Mouse (Mus musculus): ENCODE measurements around the gene Spon2. TPM values are rescaled to one million over a fixed set of nuclear protein-coding genes. Genes with fewer than 3 reads are reported as not detected.

The Spon2 gene
- total RNA-seq, 2 experiments from 2014 or later = 0.73 to 1.0 TPM

GRCm38 (mm10) chr5:33218746-33219449 lies 643 bp upstream of the Spon2 start:
- no peak for DNase-seq (ENCODE audit: low spot score in 2 of 2)

DNA sequence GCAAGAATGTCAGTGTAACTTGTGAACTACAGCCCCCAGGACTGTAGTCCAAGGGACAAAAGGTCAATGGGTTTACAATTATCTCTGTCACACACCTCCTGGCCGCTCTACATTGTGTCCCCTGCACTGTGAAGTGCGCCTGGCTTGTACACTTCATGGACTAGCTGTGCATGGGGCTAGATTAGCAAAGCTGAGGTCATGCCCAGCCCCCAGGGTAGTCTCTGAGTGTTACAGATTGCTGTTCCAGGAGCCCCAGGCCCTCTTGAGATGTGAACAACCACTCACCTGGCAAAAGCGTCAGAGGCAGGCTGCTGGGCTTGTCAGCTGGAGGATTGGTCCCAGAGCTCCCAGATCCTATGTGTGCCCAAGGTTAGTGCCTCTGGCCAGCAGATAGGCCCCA lies 592 bp downstream of the Spon2 start:
- no peak for DNase-seq (ENCODE audit: low spot score in 2 of 2)

DNA sequence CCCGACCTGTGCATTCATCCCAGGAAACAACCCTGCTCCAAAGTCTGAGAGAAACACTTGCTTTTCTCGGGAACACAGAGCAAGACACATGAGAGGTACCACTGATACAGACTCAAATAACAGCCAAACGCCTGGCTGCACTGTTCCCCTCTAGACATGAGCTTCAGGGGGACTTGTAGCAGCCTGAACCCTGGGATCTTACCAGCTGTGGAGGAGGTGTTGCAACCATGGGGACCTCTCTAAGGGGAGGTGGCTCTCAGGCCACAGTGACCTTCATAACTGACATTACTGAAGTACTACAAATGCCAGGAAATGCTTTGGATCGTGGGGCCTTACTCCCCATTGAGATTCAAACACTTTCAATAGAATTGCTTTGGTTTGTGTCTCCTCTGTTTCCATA lies 3.5 kb downstream of the Spon2 start:
- DNase-seq (ENCODE audit: low spot score in 2 of 2) = no peak

GRCm38 (mm10) chr5:33211254-33211653 lies 7.0 kb downstream of the Spon2 start:
- DNase-seq (ENCODE audit: low spot score in 2 of 2) = no peak

GRCm38 (mm10) chr5:33210515-33210914 lies 7.7 kb downstream of the Spon2 start:
- DNase-seq (ENCODE audit: low spot score in 2 of 2) = no peak

DNA sequence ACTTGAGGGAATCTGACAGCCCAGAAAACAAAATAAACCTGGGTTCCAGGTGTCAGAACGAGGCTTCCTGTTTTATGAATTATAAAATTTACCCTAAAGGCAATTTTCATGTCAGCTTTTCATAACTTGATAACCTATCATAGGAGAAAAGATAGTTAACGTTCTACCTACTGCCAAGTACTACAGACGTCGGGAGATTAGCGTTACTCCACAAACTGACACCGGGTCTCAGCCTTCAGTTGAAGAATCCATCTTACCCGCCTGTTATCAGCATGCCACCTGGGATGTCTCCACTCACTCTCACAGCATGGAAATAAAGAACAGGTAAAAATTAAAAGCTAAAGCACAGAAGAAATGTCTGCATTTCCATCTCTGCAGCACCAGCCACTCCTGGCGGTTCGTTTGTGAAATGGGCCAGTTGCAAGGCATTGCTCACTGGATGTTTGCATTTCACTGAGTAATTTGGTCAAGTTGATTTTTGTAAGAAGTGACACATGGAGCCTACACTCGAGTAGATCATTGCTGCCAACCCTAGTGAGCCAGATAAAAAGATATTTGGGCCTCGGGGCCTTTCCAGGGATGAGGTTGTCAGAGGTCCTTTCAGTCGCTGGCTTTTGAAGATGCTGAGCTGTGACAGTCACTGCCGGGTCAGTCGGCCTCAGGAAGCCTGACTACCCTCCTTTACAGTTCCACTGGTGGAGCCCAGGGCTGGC lies 9.6 kb downstream of the Spon2 start:
- no peak for DNase-seq (ENCODE audit: low spot score in 2 of 2)

GRCm38 (mm10) chr5:33207136-33207535 lies 11.1 kb downstream of the Spon2 start:
- DNase-seq (ENCODE audit: low spot score in 2 of 2) = no peak

- DNase-seq (ENCODE audit: low spot score in 2 of 2) = no peak
These were observed 11.9 kb downstream of the Spon2 start for GRCm38 (mm10) chr5:33206328-33206727.

DNA sequence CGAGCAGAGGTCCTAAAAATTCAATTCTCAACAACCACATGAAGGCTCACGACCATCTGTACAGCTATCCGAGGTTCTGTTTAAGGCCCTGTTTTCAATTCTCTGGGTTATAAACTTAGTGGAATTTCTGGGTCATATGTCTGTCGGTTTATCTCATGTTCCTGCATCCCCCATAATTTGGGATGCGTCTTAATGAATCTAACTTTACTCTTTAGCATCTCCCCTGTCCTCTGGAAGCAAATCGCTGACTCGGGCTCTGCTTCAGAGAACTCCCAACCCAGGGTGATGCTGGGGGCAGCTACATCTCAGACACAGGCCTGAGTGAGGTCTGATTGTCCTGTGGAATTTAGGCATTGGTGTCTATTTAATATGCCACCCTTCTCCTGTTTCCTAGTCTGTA lies 14.0 kb downstream of the Spon2 start:
- DNase-seq (ENCODE audit: low spot score in 2 of 2) = no peak

- peak; percentile 77 for DNase-seq (ENCODE audit: low spot score in 2 of 2)
These were observed 14.5 kb downstream of the Spon2 start for GRCm38 (mm10) chr5:33203691-33204242.

- no peak for DNase-seq (ENCODE audit: low spot score in 2 of 2)
These were observed 15.1 kb downstream of the Spon2 start for GRCm38 (mm10) chr5:33203171-33203565.

DNA sequence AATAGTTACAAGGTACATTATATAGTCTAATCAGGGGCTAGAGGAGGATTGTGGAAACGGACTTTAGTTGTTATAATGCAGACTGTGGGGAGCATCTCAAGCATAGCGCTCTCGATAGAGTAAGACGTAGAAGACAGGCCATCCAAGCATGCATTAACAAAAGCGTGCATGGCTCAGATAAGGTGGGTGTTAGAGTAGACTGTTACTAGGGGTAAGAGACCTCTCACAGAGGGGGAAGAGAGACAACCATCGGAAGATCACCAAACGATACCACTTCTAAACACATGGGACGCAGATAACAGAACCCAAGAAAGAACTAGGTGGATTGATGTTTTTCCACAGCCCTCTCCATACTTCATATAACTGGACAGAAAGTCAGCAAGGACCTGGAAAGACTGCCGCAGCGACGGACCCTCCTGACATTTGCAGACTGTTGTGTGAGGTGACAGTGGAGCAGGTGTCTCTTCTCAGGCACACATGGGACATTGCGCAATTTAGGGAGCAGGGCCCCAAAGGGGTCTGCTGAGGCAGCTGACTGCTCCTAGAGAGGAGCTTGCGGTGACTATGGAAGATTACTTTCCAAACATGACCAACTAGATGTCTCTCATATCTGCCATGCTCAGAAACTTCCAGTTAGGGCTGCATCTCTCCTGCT lies 15.6 kb downstream of the Spon2 start:
- no peak for DNase-seq (ENCODE audit: low spot score in 2 of 2)

DNA sequence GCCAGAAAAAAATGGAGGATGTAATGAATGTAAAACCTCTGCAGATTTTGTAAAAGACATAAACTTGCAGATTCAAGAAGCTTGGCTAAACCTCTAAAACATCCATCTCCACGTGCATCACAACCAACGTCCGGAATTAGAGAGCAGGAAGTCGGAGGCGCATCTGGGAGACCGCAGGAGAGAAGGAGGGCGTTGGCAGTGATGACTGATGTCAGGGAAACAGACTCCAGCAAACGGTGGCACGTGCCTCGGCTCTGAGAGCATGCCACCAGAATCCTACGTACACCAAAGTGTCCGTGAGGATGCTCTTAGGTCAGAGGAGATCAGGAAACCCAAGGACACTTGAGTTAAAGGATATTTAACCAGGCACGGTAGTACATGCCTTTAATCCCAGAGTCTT lies 16.6 kb downstream of the Spon2 start:
- no peak for DNase-seq (ENCODE audit: low spot score in 2 of 2)

GRCm38 (mm10) chr5:33200071-33200470 lies 18.2 kb downstream of the Spon2 start:
- DNase-seq (ENCODE audit: low spot score in 2 of 2) = no peak

DNA sequence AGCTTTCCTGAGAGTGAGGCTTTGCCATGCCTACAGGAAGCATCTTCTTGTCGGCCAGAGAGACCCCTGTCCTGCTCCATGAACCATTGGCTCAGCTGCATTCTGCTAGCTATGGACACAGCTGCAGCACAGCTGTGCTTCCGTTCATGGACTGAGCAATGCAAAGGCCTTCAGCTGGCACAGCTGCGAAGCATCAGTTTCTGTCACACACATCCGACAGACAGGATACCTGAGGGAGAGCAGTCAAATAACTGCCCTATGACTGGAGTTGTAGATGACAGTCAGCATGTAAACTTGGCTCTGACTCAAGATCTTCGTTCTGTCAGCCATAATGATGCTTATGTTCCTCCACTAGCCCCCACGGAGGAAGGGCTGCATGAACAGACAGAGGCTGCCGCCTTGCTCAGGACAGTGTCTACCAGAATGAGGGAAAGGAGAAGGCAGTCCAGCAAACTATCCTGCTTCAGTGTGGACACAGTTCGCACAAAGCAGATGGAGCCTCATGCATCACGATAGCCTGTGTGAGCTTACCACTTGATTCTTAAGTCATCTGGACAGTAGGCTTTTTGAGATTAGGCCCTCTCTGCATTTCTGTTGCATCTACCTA lies 22.9 kb downstream of the Spon2 start:
- DNase-seq (ENCODE audit: low spot score in 2 of 2) = no peak

DNA sequence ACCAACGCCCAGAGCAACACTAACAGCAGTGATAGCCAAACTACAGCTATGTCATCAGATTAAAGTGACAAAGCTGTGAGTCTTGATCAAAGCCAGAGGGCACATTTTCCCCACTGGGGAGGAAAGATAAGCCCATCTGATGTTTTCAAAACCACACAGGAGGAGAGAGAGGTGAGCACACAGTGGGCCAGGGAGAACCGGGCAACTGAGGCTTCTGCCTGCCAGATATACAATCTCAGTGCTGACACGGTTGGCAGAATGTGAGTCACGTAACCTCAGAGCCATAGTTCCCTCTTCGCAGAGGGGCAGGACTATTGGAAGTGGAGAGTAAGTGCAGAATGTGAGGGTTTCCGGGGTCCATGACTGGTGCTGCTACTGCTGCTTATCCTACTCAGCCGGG lies 24.7 kb downstream of the Spon2 start:
- no peak for DNase-seq (ENCODE audit: low spot score in 2 of 2)

Other genes with a start within 250 kb of the Spon2 start
- 100 to 1,000 TPM; 183 to 185 TPM for gene Ywhah, start 199.6 kb downstream of the Spon2 start, total RNA-seq (2021)
- gene Slc5a1, start 114.2 kb downstream of the Spon2 start, total RNA-seq (2021) = not detected
- 100 to 1,000 TPM; 214 to 234 TPM for gene Ctbp1, start 56.5 kb upstream of the Spon2 start, total RNA-seq (2021)
- gene Maea, start 117.1 kb upstream of the Spon2 start, total RNA-seq (2021) = 100 to 1,000 TPM; 111 to 122 TPM
- gene Uvssa, start 160.1 kb upstream of the Spon2 start, total RNA-seq (2021) = 1 to 10 TPM; 5.2 to 5.3 TPM
- gene Nkx1-1, start 215.5 kb upstream of the Spon2 start, total RNA-seq (2021) = not detected

All from adrenal gland, adult 18-20 months (tissue).